Mouse (Mus musculus) gastrocnemius, postnatal 14 days (tissue): ENCODE measurements around the gene Pik3cd. TPM values are rescaled to one million over a fixed set of nuclear protein-coding genes. Genes with fewer than 3 reads are reported as not detected.

ENCODE experiments used
- microRNA-seq, 2 experiments: library from miRNA; unstranded; fragments of <30 nt; microRNA quantifications; one replicate each; pipeline ENCODE4 v1.2.0; 2021
- total RNA-seq, 2 experiments: library from RNA; stranded (reverse); gene quantifications; 2 replicates each; pipeline ENCODE4 v1.2.3; 2021

Gene Pik3cd
- total RNA-seq, 2 experiments from 2014 or later = 10.1 to 12.6 TPM

Small RNAs within 50 kb of the gene (microRNA-seq; reads per million reads assigned to microRNA genes)
- 0 to 0.64 reads per million in 2 experiments for gene Mir7023

Other genes with a start within 250 kb of the Pik3cd start
- gene Rbp7, start 247.6 kb downstream of the Pik3cd start, total RNA-seq = 10 to 100 TPM in 1 of 2 experiments, 1 to 10 TPM in 1; 8.9 to 20.7 TPM
- not detected for gene Tmem274, start 225.2 kb downstream of the Pik3cd start, total RNA-seq
- gene Nmnat1, start 217.4 kb downstream of the Pik3cd start, total RNA-seq = 10 to 100 TPM; 17.6 to 20.2 TPM
- 10 to 100 TPM; 12.0 to 17.9 TPM for gene Lzic, start 217.3 kb downstream of the Pik3cd start, total RNA-seq
- 10 to 100 TPM; 40.4 to 41.3 TPM for gene Ctnnbip1, start 184.3 kb downstream of the Pik3cd start, total RNA-seq
- 10 to 100 TPM; 42.0 to 56.1 TPM for gene Clstn1, start 116.1 kb downstream of the Pik3cd start, total RNA-seq
- gene Tmem201, start 35.5 kb upstream of the Pik3cd start, total RNA-seq = 10 to 100 TPM; 37.3 to 40.4 TPM
- 10 to 100 TPM; 10.5 to 12.0 TPM for gene Slc25a33, start 71.7 kb upstream of the Pik3cd start, total RNA-seq